Mouse (Mus musculus): ENCODE results near the gene Abca1.

Abca1 gene

DNA sequence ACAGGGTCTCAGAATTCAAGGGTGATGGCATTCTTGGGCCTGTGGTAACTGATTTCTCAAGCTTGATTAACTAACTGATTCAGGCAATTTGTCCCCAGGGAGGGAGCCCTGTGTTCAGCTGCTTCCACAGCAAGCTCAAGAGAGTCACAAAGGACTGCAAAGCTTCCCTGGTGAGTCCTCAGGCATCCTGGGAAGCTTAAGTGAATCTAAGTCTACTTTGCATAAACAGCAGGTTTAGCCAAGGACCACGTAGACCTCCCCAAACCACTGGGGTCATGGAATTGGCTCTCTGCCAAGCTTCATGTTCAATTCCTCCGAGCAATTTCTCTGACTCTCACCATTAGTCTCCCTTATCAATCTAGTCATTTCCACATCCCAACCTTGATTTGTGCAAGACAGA, 12.2 kb downstream of the Abca1 start:
- no peak for DNase-seq

DNA sequence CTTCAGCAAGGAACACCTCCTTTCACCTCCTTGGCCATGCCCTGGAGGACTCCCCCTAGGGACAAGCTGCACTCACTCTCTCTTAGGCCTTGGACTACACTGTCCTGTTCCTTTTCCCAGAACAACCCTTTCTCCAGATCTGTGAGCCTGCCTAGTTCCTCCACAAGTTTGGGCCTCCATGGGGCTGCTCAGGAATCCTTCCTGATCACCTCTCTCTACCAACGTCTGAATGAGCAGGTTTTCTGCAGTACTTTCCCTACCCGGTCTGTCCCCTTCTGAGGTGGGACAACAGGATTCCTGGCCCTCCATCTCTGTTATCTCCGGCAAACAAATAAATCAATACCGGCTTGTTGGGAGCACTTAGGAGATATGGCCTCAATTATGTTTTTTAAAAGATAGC, 12.6 kb downstream of the Abca1 start:
- DNase-seq = no peak

- DNase-seq = no peak
These were observed 13.3 kb downstream of the Abca1 start for GRCm38 (mm10) chr4:53146227-53146949.

DNA sequence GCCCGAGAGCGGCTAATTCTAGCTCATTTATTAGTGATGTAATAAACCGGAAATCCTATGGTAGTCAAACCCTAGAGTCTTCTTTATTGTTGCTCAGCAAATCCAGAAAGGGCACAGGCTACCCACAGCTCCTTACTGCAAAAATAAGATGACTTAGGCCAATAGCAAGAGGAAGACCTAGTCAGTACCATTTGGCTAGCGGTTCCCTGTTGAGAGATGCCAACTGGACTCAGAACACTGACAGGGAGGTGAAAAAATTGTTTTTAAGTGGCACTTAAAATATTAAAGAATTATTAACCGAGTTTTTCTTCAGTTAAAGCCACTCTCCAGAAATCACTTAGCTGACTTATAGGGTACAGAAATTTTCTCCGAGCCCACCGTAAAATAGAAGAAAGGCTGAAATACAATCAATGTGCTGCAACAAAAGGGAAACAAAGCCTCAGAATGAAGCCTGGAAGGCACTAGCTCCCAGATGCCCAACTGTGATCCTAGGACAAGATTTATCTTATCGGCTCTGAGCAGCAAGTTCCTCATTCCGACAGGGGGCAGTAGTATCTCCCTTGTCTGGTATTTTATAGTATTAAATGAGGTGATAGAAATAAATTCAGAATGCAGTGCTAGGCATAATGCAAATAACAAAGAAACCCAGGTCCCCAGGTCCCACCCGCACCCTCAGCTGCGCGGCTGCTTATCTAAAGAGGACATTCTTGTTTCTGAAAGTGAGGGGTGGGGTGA, 14.1 kb downstream of the Abca1 start:
- DNase-seq = no peak

GRCm38 (mm10) chr4:53144571-53144970, 15.1 kb downstream of the Abca1 start:
- no peak for DNase-seq

GRCm38 (mm10) chr4:53144021-53144420, 15.7 kb downstream of the Abca1 start:
- DNase-seq = no peak

- no peak for DNase-seq
These were observed 19.0 kb downstream of the Abca1 start for GRCm38 (mm10) chr4:53140678-53141077.

DNA sequence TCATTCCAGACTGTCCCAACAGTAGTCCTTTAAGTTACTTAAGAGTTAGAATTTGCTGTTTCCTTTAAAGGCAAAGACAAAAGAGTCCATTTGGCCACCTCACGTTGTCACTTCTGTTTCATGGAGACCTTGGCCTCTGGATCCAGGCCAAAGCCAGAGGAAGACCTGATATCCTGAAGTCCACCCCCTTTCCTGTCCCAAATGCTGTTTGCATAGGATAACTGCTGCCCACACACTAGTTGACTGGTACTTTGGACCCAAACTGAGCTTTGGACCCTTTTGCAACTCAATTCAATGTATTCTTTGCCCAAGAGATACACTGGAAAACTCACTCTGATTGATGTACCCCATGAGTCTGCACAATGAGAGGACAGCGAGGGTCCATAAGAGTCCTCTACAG, 20.2 kb downstream of the Abca1 start:
- DNase-seq = no peak

DNA sequence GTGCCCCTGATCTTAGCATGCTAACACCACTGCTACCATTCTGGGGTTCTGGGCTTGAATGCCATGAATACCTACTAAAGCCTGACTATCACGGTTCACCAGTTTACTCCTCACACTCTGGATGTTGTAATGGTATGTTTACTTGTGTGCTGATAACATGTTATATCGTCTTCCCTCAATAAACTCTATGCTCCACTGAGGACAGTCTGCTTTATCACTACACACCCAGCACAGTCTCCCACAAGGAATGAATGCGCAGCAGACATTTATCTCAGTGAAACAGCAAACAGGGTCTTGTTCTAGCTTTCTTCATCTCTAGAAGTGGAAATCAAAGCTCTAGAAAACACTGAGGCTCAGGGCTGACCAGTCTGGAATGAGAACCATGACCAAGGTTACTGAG, 20.7 kb downstream of the Abca1 start:
- DNase-seq = no peak

DNA sequence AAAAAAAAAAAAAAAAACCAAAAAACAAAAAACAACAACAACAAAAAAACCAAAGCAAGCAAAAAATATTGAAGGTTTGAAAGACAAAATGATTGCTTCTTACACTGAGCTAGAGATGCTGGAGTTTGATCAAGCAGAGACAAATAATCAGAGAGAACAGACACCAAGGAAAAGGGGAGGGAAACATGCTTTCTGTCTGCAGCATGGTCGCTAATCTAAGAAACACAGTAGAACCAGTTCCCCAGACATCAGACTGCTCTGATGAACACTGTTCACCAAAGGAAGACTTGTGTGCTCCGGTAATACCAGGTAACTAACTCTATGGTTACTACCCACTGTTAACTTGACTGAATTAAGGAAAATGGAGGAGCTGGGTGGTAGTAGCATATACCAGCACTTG, 22.6 kb downstream of the Abca1 start:
- DNase-seq = no peak

DNA sequence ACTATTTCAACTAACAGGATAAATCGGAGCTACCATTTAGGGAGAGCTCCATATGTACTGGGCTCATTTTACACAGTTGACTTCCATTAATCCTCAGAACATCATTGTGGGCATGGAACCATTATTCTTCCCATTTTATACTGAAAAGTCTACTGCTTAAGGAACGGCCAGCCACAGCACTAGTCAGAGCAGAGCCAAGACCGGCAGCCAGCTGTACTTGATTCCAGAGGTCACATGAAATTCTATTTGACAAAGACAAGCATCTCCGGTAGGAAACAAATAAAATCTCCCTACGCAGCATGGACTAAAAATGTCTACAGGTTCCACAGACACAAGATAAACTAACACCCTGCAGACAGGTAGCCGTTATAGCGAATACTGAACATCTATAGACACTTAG, 24.9 kb downstream of the Abca1 start:
- no peak for DNase-seq

GRCm38 (mm10) chr4:53133995-53134394, 25.7 kb downstream of the Abca1 start:
- DNase-seq = no peak

- DNase-seq = no peak
These were observed 28.2 kb downstream of the Abca1 start for GRCm38 (mm10) chr4:53131538-53131937.

DNA sequence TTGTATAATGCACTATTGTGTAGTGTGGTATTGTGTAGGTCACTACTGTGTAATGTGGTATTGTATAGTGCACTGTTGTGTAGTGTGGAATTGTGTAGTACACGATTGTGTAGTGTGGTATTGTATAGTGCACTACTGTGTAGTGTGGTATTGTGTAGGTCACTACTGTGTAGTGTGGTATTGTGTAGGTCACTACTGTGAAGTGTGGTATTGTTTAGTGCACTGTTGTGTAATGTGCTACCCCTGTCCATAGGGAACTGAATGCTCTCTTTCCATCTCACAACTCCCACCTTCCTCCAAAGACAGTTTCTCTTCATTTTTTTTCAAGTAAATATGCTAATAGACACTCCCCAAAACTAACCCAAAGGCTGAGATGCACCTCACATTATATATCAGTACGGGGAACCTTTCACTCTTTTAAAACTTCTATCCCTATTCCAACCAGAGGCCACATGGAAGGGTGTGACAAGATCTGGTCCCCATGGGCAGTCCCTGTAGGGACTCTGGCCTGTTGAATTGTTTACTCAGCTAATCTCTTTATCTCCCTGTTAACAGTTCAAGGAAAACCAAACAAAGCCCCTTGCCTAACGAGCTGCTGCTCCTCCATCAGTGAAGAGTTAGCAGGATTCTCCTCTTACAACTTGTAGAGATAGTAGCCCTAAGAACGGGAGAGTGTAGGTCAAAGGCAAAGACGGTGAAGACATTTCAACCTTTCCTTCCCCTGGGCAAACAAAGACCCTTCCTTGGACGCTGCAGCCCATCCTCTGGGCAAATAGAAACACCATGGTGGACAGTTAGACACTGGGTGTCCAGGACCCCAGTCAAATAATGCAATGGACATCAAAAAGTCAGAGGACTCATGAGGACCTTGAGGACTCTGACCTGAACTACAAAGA, 28.8 kb downstream of the Abca1 start:
- DNase-seq = no peak

- DNase-seq = no peak
These were observed 29.9 kb downstream of the Abca1 start for GRCm38 (mm10) chr4:53129716-53130301.

DNA sequence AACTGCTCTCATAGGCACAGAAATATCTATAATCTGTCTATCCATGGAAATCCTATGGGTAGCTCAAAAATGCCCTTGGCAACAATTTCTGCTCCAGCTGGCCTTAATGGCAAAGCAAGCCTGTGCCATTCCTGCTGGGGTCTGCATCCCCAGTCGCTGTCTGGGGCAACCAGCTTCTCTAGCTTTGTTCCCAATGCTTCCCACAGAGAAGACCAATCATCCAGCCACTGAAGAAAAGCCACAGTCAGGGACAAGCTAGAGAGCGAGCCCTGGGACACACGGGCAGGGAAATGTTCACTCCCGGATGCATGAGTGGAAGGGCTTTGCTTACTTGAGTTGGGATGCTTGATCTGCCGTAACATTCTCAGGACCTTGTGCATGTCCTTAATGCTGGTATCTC, 32.4 kb downstream of the Abca1 start:
- no peak for DNase-seq

DNA sequence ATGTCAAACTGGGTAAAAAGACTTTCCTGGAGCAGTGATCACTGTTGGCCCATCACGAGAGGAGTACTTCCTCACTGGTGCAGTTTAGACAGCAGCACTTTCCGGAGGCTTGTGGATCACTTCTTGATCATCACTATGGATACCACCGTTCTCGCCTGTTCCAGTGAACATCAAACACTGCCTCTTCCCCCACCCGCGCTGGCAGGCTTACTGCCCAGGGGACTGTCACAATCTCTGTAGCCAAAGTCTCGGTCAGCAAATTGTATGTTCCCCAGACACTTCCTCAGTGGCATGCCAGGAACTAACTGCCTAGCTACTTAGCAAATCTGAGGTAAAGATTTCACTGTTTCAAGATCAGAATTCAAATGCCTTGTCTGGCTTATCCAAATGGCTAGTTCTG, 32.9 kb downstream of the Abca1 start:
- no peak for DNase-seq

DNA sequence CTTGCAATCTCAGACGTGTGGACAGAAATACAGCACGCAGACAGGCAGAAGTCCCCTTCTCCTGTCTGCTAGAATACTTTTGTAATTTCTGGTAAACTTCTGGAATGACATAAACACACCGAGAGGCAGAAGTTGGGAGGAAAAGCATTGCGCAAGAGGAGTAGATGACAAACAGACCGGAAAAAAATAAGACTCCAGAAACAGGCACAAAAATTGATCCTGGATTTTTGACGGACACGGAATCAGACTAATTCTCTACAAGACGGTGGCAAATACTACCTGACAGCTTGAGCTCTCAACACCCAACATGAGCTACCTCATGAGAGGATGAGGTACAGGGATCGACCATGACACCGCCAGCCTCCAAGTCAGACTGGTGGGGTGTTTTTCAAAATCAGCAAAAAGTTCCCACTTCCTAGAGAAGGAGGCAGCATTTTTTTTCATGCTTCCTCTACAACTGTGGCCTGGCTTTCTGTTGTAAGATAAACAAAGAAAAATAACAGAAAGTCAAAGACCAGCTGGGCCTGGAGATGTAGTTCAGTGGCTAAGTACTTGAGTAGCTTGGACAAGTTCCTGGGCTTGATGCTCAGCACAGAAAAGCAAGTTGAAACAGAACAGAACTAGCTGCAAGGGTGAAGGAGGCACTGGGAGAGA, 34.7 kb downstream of the Abca1 start:
- DNase-seq = no peak

GRCm38 (mm10) chr4:53122310-53122709, 37.4 kb downstream of the Abca1 start:
- DNase-seq = no peak

GRCm38 (mm10) chr4:53121516-53122227, 38.0 kb downstream of the Abca1 start:
- DNase-seq = no peak

DNA sequence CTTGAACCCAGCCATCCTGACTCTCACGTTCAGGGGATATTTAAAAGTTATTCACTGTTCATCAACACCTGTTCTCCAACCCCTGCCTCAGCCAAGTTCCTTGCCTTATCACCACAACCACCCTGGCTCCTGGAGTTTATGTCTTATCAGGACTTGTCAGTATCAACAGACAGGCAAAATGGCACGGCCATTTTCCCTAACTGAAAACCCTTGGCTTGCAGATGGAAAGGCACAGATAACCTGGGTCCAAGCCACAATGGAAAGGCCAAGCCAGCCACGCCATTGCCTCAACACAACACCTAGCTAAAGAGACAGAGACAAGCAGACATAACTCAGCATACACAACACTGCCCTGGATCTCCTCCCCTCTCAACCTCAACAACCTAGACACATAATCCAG, 38.6 kb downstream of the Abca1 start:
- no peak for DNase-seq
